Mouse (Mus musculus) adrenal gland, adult 2 months (tissue): Measurements from ENCODE around the gene Gm5725. TPM values are rescaled to one million over a fixed set of nuclear protein-coding genes. Genes with fewer than 3 reads are reported as not detected.
"Not testable (repeated sequence)": the region's sequence is repeated elsewhere in the genome, so short reads cannot be mapped to it uniquely, and the experiment has no call there.

ENCODE experiments used
- DNase-seq: peaks from one replicate; pipeline ENCODE4 v3.0.0; 2021
- long read RNA-seq: library from polyadenylated mRNA; stranded (forward); transcript quantifications from one replicate; pipeline ENCODE4 v2.0.0, GENCODE M21; 2021
- polyA plus RNA-seq: library from polyadenylated mRNA; depleted of rRNA; stranded (reverse); fragments of >200 nt; gene quantifications from 2 replicates; pipeline ENCODE4 v1.2.3, GENCODE M21; 2012; rRNA removed
- total RNA-seq, 2 experiments: library from RNA; stranded (reverse); gene quantifications; 2 replicates each; pipeline ENCODE4 v1.2.3; 2021

The Gm5725 gene
- total RNA-seq (not detected), polyA plus RNA-seq (not detected in 2 replicates)
- long read RNA-seq, result 0 reads

DNA sequence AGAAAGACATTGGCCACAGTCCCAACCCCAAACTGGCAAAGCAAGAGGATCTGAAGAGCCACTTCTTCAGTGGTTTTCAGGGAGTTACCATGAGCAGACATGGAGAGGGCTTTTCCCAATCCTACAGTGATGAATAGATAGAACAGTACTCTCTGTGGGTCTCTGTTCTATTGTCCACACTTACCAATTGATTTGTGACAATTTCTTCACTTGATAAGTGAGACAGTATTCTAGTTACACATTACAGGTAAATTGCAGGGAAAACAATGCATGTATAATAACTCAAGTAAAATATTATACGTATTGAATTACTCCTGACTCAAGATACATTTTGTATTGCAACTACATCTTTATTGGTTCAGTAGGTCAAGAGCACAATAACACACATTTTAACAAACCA lies at the start of gene Gm5725:
Gene Gm5725 (minus strand): TSS at position 101 of the 400 bp plus-strand sequence.
- not testable (repeated sequence) for DNase-seq

DNA sequence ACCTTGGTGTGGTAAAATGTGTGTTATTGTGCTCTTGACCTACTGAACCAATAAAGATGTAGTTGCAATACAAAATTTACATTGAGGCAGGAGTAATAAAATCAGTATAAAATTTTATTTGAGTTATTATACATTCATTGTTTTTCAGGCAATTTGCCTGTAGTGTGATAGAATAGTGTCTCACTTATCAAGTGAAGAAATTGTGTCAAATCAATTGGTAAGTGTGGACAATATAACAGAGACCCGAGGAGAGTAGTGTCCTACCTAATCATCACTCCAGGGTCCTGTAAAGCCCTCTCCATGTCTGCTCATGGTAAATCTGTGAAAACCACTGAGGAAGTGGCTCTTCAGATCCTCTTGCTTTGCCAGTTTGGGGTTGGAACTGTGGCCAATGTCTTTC lies 12.0 kb downstream of the Gm5725 start, which contains the start of gene Vmn1r135:
Gene Vmn1r135 (plus strand): TSS at position 301 of the 400 bp plus-strand sequence.
- DNase-seq, result not testable (repeated sequence)

DNA sequence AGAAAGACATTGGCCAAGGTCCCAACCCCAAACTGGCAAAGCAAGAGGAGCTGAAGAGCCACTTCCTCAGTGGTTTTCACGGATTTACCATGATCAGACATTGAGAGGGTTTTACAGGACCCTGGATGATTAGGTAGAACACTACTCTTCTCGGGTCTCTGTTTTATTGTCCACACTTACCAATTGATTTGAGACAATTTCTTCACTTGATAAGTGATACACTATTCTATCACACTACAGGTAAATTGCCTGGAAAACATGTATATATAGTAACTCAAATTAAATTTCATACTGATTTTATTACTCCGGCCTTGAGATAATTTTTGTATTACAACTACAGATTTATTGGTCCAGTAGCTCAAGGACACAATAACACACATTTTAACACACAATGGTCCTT lies 47.4 kb downstream of the Gm5725 start, which contains the start of gene Gm4177:
Gene Gm4177 (minus strand): TSS at position 101 of the 400 bp plus-strand sequence.
- DNase-seq, result not testable (repeated sequence)

Other genes with a start within 250 kb of the Gm5725 start
- gene Vmn1r132, start 230.2 kb downstream of the Gm5725 start, total RNA-seq, result not detected
- gene Vmn1r132, start 230.2 kb downstream of the Gm5725 start, polyA plus RNA-seq, result not detected in 2 replicates
- not detected for gene Gm4175, start 82.8 kb downstream of the Gm5725 start, total RNA-seq
- gene Gm4175, start 82.8 kb downstream of the Gm5725 start, polyA plus RNA-seq, result not detected in 2 replicates
- gene Gm4177, start 47.5 kb downstream of the Gm5725 start, total RNA-seq, result not detected
- gene Gm4177, start 47.5 kb downstream of the Gm5725 start, polyA plus RNA-seq, result not detected in 2 replicates
- gene Vmn1r135, start 11.9 kb downstream of the Gm5725 start, total RNA-seq, result not detected
- not detected in 2 replicates for gene Vmn1r135, start 11.9 kb downstream of the Gm5725 start, polyA plus RNA-seq
- gene Gm5891, start 77.0 kb upstream of the Gm5725 start, total RNA-seq, result not detected
- gene Gm5891, start 77.0 kb upstream of the Gm5725 start, polyA plus RNA-seq, result not detected in 2 replicates
- gene Vmn1r137, start 150.3 kb upstream of the Gm5725 start, total RNA-seq, result not detected
- gene Vmn1r137, start 150.3 kb upstream of the Gm5725 start, polyA plus RNA-seq, result not detected in 2 replicates
- gene Vmn1r138, start 184.6 kb upstream of the Gm5725 start, total RNA-seq, result not detected
- gene Vmn1r138, start 184.6 kb upstream of the Gm5725 start, polyA plus RNA-seq, result not detected in 2 replicates
- gene Gm6176, start 212.0 kb upstream of the Gm5725 start, total RNA-seq, result not detected
- not detected in 2 replicates for gene Gm6176, start 212.0 kb upstream of the Gm5725 start, polyA plus RNA-seq
- not detected for gene Vmn1r139, start 224.8 kb upstream of the Gm5725 start, total RNA-seq
- not detected in 2 replicates for gene Vmn1r139, start 224.8 kb upstream of the Gm5725 start, polyA plus RNA-seq